Mouse (Mus musculus): ENCODE data around the gene Ube2d3.
A peak's percentile ranks its signal among the peaks of the same experiment; 100 is the strongest.
"Not testable (repeated sequence)": the region's sequence is repeated elsewhere in the genome, so short reads cannot be mapped to it uniquely, and the experiment has no call there.

Ube2d3 gene

GRCm38 (mm10) chr3:135438531-135438912 lies 573 bp downstream of the Ube2d3 start:
- peak; percentile 92 to 93 for DNase-seq (ENCODE audit: low spot score in 2 of 2)

GRCm38 (mm10) chr3:135438913-135439531 lies 1.1 kb downstream of the Ube2d3 start:
- DNase-seq (ENCODE audit: low spot score in 2 of 2), result peak; percentile 58 to 60

- DNase-seq (ENCODE audit: low spot score in 2 of 2), result no peak
These were observed 1.7 kb downstream of the Ube2d3 start for GRCm38 (mm10) chr3:135439651-135440050.

GRCm38 (mm10) chr3:135440221-135440620 lies 2.3 kb downstream of the Ube2d3 start:
- no peak for DNase-seq (ENCODE audit: low spot score in 2 of 2)

- DNase-seq (ENCODE audit: low spot score in 2 of 2), result no peak
These were observed 2.7 kb downstream of the Ube2d3 start for GRCm38 (mm10) chr3:135440621-135441020.

GRCm38 (mm10) chr3:135444930-135445329 lies 7.0 kb downstream of the Ube2d3 start:
- no peak for DNase-seq (ENCODE audit: low spot score in 2 of 2)

- DNase-seq (ENCODE audit: low spot score in 2 of 2), result no peak
These were observed 21.0 kb downstream of the Ube2d3 start for GRCm38 (mm10) chr3:135458981-135459380.

- DNase-seq (ENCODE audit: low spot score in 2 of 2), result no peak
These were observed 30.5 kb downstream of the Ube2d3 start for GRCm38 (mm10) chr3:135468402-135468801.

GRCm38 (mm10) chr3:135469146-135469545 lies 31.2 kb downstream of the Ube2d3 start:
- DNase-seq (ENCODE audit: low spot score in 2 of 2), result no peak

GRCm38 (mm10) chr3:135469974-135470373 lies 32.0 kb downstream of the Ube2d3 start:
- DNase-seq (ENCODE audit: low spot score in 2 of 2), result peak in 1 of 2 experiments; percentile 45

- no peak for DNase-seq (ENCODE audit: low spot score in 2 of 2)
These were observed 32.9 kb downstream of the Ube2d3 start for GRCm38 (mm10) chr3:135470823-135471222.

GRCm38 (mm10) chr3:135475025-135475424 lies 37.1 kb downstream of the Ube2d3 start:
- no peak for DNase-seq (ENCODE audit: low spot score in 2 of 2)

- DNase-seq (ENCODE audit: low spot score in 2 of 2), result no peak
These were observed 38.3 kb downstream of the Ube2d3 start for GRCm38 (mm10) chr3:135476286-135476685.

GRCm38 (mm10) chr3:135476977-135477376 lies 39.0 kb downstream of the Ube2d3 start:
- no peak for DNase-seq (ENCODE audit: low spot score in 2 of 2)

GRCm38 (mm10) chr3:135479090-135479489 lies 41.1 kb downstream of the Ube2d3 start:
- not testable (repeated sequence) for DNase-seq (ENCODE audit: low spot score in 2 of 2)

GRCm38 (mm10) chr3:135480767-135481166 lies 42.8 kb downstream of the Ube2d3 start:
- DNase-seq (ENCODE audit: low spot score in 2 of 2), result no peak

- DNase-seq (ENCODE audit: low spot score in 2 of 2), result no peak
These were observed 43.7 kb downstream of the Ube2d3 start for GRCm38 (mm10) chr3:135481608-135482007.

- not testable (repeated sequence) for DNase-seq (ENCODE audit: low spot score in 2 of 2)
These were observed 46.7 kb downstream of the Ube2d3 start for GRCm38 (mm10) chr3:135484650-135485049.

- peak; percentile 15 to 50 for DNase-seq (ENCODE audit: low spot score in 2 of 2)
These were observed 47.4 kb downstream of the Ube2d3 start, which contains the start of gene Manba for GRCm38 (mm10) chr3:135485128-135485899. Manba (plus strand) TSS chr3:135485611.

- no peak for DNase-seq (ENCODE audit: low spot score in 2 of 2)
These were observed 47.9 kb downstream of the Ube2d3 start for GRCm38 (mm10) chr3:135485900-135486241.

- DNase-seq (ENCODE audit: low spot score in 2 of 2), result no peak
These were observed 48.4 kb downstream of the Ube2d3 start for GRCm38 (mm10) chr3:135486351-135486750.

GRCm38 (mm10) chr3:135487803-135488202 lies 49.9 kb downstream of the Ube2d3 start:
- DNase-seq (ENCODE audit: low spot score in 2 of 2), result no peak

GRCm38 (mm10) chr3:135489865-135490520 lies 52.0 kb downstream of the Ube2d3 start:
- DNase-seq (ENCODE audit: low spot score in 2 of 2), result no peak

Measured in frontal cortex, postnatal 25 days (tissue).